Mouse (Mus musculus) lung, postnatal 0 days (tissue): ENCODE data around the gene Plcb1. TPM values are rescaled to one million over a fixed set of nuclear protein-coding genes. Genes with fewer than 3 reads are reported as not detected.

Experiments
- ATAC-seq: fragments of 200-750 bp; cut with Nextera tagmentation; 2 replicates; pipeline ENCODE4 v1.8.0; 2017; ENCODE audit warnings: moderate library complexity
- DNase-seq: peaks from one replicate; pipeline ENCODE4 v3.0.0-alpha.2; 2016; ENCODE audit warnings: low spot score
- H3K27ac ChIP-seq: fragments of 300-500 bp; sonication (generic); 2 replicates; pipeline ENCODE4 v1.5.1; 2014; ENCODE audit warnings: antibody characterized with exemption, mild to moderate bottlenecking, low read length, mixed read lengths
- H3K27me3 ChIP-seq: fragments of 300-500 bp; sonication (generic); replicated peaks from 2 replicates; pipeline ENCODE4 v1.6.1; 2014; ENCODE audit warnings: low read length, mixed read lengths; ENCODE audit not compliant: insufficient read depth
- H3K36me3 ChIP-seq: fragments of 300-500 bp; sonication (generic); 2 replicates; pipeline ENCODE4 v1.6.1; 2014; ENCODE audit warnings: low read length, mixed read lengths; ENCODE audit not compliant: insufficient read depth
- H3K4me1 ChIP-seq: fragments of 300-500 bp; sonication (generic); 2 replicates; pipeline ENCODE4 v1.6.1; 2014; ENCODE audit warnings: antibody characterized with exemption, low read depth, low read length, mixed read lengths; ENCODE audit not compliant: insufficient read depth
- H3K4me2 ChIP-seq: fragments of 300-500 bp; sonication (generic); replicated peaks from 2 replicates; pipeline ENCODE4 v1.6.1; 2014; ENCODE audit warnings: low read depth, mild to moderate bottlenecking, low read length, moderate library complexity, mixed read lengths
- H3K4me3 ChIP-seq: fragments of 300-500 bp; sonication (generic); 2 replicates; pipeline ENCODE4 v1.5.1; 2014; ENCODE audit warnings: low read depth, low read length
- H3K9ac ChIP-seq: fragments of 300-500 bp; sonication (generic); replicated peaks from 2 replicates; pipeline ENCODE4 v1.6.1; 2014; ENCODE audit warnings: low read depth, mild to moderate bottlenecking
- H3K9me3 ChIP-seq: fragments of 300-500 bp; sonication (generic); 2 replicates; pipeline ENCODE4 v1.6.1; 2016; ENCODE audit warnings: low read length, mixed read lengths
- CTCF ChIP-seq: IDR thresholded peaks from 2 replicates; pipeline ENCODE4 v1.5.1; 2016; ENCODE audit warnings: antibody characterized with exemption, mild to moderate bottlenecking
- EP300 ChIP-seq: IDR thresholded peaks from 2 replicates; pipeline ENCODE4 v1.6.1; 2016; ENCODE audit warnings: antibody characterized with exemption, mild to moderate bottlenecking, control low read depth
- WGBS: fragments of 180-500 bp; shearing (Covaris S2); extraction: QIAGEN DNeasy Blood & Tissue Kit; methylation state at CpG from one replicate; pipeline ENCODE4 v1.1.7; 2014; 5-methylcytosine and 5-hydroxymethylcytosine counted together
- polyA plus RNA-seq: library from polyadenylated mRNA; unstranded; fragments of >200 nt; fragmentation: Nextera tagmentation; extraction: Ambion mirVana; gene quantifications from 2 replicates; pipeline ENCODE4 v1.2.1, GENCODE M21; 2015

Plcb1 gene
- polyA plus RNA-seq, 1 experiment from 2014 or later, result 8.7 TPM

GRCm38 (mm10) chr2:134956436-134956835 lies 170.6 kb downstream of the Plcb1 start:
- no peak overlapping the region for H3K4me2 ChIP-seq
- H3K27ac ChIP-seq, result no peak overlapping the region
- H3K4me3 ChIP-seq, result no peak overlapping the region
- 84% methylated on average over 4 of the region's 4 CpGs for WGBS
- ATAC-seq, result no peak
- H3K4me1 ChIP-seq, result no peaks in the 10 kb centered on the region
- no peaks in the 10 kb centered on the region for H3K9me3 ChIP-seq
- no peak overlapping the region for H3K9ac ChIP-seq
- no peak for TF ChIP-seq CTCF
- no peak for TF ChIP-seq EP300
- DNase-seq, result no peak
- H3K27me3 ChIP-seq, result no peaks in the 10 kb centered on the region
- no peaks in the 10 kb centered on the region for H3K36me3 ChIP-seq

- Histone ChIP-seq H3K27me3 (no peaks in the 10 kb centered on the region), H3K9ac (no peak overlapping the region), H3K9me3 (no peaks in the 10 kb centered on the region), H3K4me2 (no peak overlapping the region), H3K4me1 (no peaks in the 10 kb centered on the region), H3K4me3 (no peak overlapping the region), H3K27ac (no peak overlapping the region), H3K36me3 (no peaks in the 10 kb centered on the region)
- WGBS, result 92% methylated on average over 4 of the region's 4 CpGs
- ATAC-seq (no peak), DNase-seq (no peak)
- TF ChIP-seq CTCF, result no peak
- no peak for TF ChIP-seq EP300
Measured at GRCm38 (mm10) chr2:134966131-134966530, 180.3 kb downstream of the Plcb1 start.

- Histone ChIP-seq H3K27ac (no peak overlapping the region), H3K36me3 (no peaks in the 10 kb centered on the region), H3K9me3 (no peaks in the 10 kb centered on the region), H3K4me2 (no peak overlapping the region), H3K27me3 (no peaks in the 10 kb centered on the region), H3K4me1 (no peaks in the 10 kb centered on the region), H3K9ac (no peak overlapping the region), H3K4me3 (no peak overlapping the region)
- 94% methylated on average over 3 of the region's 3 CpGs for WGBS
- no peak for DNase-seq
- TF ChIP-seq CTCF (no peak), EP300 (no peak)
- ATAC-seq, result no peak
Measured at GRCm38 (mm10) chr2:134968380-134968779, 182.5 kb downstream of the Plcb1 start.

- Histone ChIP-seq H3K36me3 (no peaks in the 10 kb centered on the region), H3K4me1 (no peaks in the 10 kb centered on the region; the same call in 1 of the 2 replicates), H3K27me3 (no peaks in the 10 kb centered on the region), H3K4me3 (no peak overlapping the region), H3K4me2 (no peak overlapping the region), H3K9ac (no peak overlapping the region), H3K27ac (no peak overlapping the region), H3K9me3 (no peaks in the 10 kb centered on the region)
- TF ChIP-seq EP300 (no peak), CTCF (no peak)
- DNase-seq, result no peak
- 76% methylated on average over 6 of the region's 6 CpGs for WGBS
- no peak for ATAC-seq
Measured at GRCm38 (mm10) chr2:134972376-134972775, 186.5 kb downstream of the Plcb1 start.

DNA sequence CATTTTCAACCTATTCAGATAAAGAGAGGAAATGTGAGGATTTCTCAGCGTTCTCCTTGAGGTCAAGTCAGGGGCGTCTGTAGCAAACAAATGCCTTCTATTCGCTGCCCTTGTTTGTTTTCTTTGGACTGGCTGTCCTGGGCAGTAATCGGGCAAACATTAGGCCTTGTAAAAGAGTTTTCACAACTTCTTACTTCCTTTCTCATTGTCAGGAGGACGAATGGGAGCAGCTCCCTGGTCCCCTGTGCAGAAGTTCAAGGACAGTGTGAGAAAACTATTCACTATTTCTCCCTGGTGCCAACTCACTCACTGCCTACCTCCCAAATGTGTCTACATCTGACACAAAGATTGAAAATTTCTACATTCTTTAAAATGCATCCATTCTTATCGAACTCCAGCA lies 188.8 kb downstream of the Plcb1 start:
- ATAC-seq (no peak), DNase-seq (no peak)
- no peak overlapping the region for H3K4me3 ChIP-seq
- no peaks in the 10 kb centered on the region; the same call in 1 of the 2 replicates for H3K4me1 ChIP-seq
- H3K4me2 ChIP-seq, result no peak overlapping the region
- H3K27me3 ChIP-seq, result no peaks in the 10 kb centered on the region
- no peak for TF ChIP-seq CTCF
- no peak for TF ChIP-seq EP300
- H3K27ac ChIP-seq, result no peak overlapping the region
- H3K36me3 ChIP-seq, result no peaks in the 10 kb centered on the region
- H3K9me3 ChIP-seq, result no peaks in the 10 kb centered on the region
- no peak overlapping the region for H3K9ac ChIP-seq
- 37% methylated on average over 6 of the region's 6 CpGs for WGBS

DNA sequence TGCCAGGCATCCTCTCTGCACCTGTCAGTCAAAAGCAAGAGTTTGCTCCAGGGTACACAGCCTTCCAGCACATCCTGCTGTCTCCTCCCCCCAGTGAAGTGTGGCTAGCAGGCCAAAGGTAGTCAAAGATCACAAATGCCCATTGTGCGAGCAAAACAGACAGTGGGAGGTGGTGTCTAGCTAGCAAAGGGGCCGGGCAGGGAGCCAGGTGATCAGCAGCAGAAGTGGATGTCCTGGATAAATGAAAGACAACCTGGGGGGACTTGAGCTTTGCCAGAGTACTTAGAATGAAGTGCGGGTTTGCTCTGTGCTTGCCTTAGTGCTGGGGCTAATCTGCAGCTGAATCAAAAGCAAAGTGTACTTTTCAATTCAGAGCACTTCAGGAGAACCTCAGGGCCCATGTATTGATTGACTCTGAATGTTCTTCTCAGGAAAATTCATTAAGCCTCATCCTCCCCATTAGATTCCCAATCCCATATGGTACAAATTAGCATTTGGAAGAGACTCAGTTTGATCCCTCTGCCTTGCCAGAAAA lies 191.0 kb downstream of the Plcb1 start:
- no peaks in the 10 kb centered on the region; the same call in 1 of the 2 replicates for H3K4me1 ChIP-seq
- no peak for DNase-seq
- no peak for ATAC-seq

DNA sequence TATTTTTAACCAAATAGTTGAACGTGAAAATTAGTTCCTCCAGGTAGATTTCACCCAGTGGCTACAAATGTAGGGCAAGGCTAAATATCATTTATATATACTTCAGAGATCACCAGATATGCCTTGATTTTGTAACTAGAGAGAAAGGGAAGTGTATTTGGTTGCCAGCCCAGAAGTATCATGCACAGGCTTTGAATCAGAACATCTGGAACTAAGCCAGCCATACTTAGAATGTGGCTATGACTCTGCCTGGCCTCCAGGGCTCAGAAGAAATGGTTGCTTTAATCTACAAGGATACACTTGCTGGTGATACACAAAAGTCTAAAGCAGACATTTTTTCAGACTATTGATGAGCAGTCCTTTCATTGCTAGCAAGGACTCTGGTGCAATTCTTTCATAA lies 191.8 kb downstream of the Plcb1 start:
- DNase-seq, result peak; percentile 69
- no peaks in the 10 kb centered on the region for H3K36me3 ChIP-seq
- no peaks in the 10 kb centered on the region; the same call in 1 of the 2 replicates for H3K4me1 ChIP-seq
- no peaks in the 10 kb centered on the region for H3K9me3 ChIP-seq
- no peak overlapping the region for H3K4me2 ChIP-seq
- 53% methylated on average over 1 of the region's 1 CpGs for WGBS
- no peaks in the 10 kb centered on the region for H3K27me3 ChIP-seq
- H3K27ac ChIP-seq, result no peak overlapping the region
- TF ChIP-seq CTCF (0 out of 2 replicates have a peak, but pooled peaks have one; percentile 7), EP300 (no peak)
- no peak overlapping the region for H3K9ac ChIP-seq
- ATAC-seq, result no peak
- H3K4me3 ChIP-seq, result no peak overlapping the region

More for the DNA sequence above, 191.0 kb downstream of the Plcb1 start:
- Histone ChIP-seq H3K36me3 (no peaks in the 10 kb centered on the region), H3K4me3 (no peak overlapping the region), H3K9ac (no peak overlapping the region), H3K4me2 (no peak overlapping the region), H3K27ac (no peak overlapping the region), H3K9me3 (no peaks in the 10 kb centered on the region), H3K27me3 (no peaks in the 10 kb centered on the region)
- TF ChIP-seq CTCF, result no peak
- no peak for TF ChIP-seq EP300
- 38% methylated on average over 3 of the region's 3 CpGs for WGBS
